Mouse (Mus musculus): ENCODE results near the gene Foxn3. TPM values are rescaled to one million over a fixed set of nuclear protein-coding genes. Genes with fewer than 3 reads are reported as not detected.

Foxn3 gene
- polyA plus RNA-seq, 1 experiment from 2014 or later, result 86.3 TPM

DNA sequence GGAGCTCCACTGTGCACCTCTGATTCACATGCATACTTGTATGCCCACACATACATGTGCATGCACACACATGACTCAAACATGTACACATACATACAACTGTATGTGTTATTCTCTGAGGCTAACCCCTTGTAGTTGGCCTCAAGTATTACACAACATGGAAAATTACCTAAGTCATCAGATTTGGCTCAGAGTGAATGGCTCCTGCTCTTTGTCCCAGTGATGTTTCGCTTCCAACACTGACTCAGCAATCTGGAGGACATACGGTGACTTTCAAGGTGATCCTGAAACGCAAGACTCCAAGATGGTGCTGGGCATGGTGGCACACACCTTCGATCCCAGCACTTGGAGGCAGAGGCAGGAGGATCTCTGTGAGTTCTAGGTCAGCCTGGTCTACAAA is 375.7 kb downstream of the Foxn3 start:
- no peaks in the 10 kb centered on the region for H3K27me3 ChIP-seq (replicated peaks; ENCODE audit: control insufficient read depth, insufficient read depth, low read length)
- H3K4me3 ChIP-seq (ENCODE audit: low read depth, low read length), result no peak overlapping the region
- H3K9me3 ChIP-seq (ENCODE audit: control insufficient read depth, low read length), result no peaks in the 10 kb centered on the region
- WGBS, result 92% methylated on average over 4 of the region's 4 CpGs
- H3K9ac ChIP-seq (ENCODE audit: low read depth, low read length), result no peak overlapping the region
- no peaks in the 10 kb centered on the region for H3K4me1 ChIP-seq (ENCODE audit: control insufficient read depth, insufficient read depth, low read length)
- H3K27ac ChIP-seq (replicated peaks; ENCODE audit: low read depth, low read length), result no peak overlapping the region
- no peak overlapping the region for H3K4me2 ChIP-seq (ENCODE audit: low read depth, low read length)
- no peaks in the 10 kb centered on the region for H3K36me3 ChIP-seq (ENCODE audit: control insufficient read depth, insufficient read depth, low read length)
- ATAC-seq (ENCODE audit: low read depth) (no peak), DNase-seq (ENCODE audit: low spot score) (no peak)

DNA sequence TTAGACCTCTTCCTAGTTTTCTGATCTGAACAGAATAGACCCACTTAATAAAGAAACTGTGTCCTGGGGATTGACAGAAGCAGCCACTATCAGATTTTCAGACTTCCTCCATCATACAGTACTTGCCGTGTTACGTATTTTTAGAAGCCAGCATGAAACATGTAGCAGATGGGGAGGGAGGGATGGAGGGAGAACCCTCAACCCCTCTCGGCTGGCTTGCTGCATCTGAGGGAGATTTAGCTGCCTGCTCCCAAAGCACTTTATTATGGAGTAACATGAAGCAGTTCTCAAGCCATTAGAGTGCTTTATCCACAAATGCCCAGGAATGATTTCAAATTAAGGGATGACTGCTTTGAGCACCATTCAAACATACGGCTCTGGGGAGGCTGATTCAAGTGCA is 377.1 kb downstream of the Foxn3 start:
- ATAC-seq (ENCODE audit: low read depth), result no peak
- no peak overlapping the region for H3K9ac ChIP-seq (ENCODE audit: low read depth, low read length)

DNA sequence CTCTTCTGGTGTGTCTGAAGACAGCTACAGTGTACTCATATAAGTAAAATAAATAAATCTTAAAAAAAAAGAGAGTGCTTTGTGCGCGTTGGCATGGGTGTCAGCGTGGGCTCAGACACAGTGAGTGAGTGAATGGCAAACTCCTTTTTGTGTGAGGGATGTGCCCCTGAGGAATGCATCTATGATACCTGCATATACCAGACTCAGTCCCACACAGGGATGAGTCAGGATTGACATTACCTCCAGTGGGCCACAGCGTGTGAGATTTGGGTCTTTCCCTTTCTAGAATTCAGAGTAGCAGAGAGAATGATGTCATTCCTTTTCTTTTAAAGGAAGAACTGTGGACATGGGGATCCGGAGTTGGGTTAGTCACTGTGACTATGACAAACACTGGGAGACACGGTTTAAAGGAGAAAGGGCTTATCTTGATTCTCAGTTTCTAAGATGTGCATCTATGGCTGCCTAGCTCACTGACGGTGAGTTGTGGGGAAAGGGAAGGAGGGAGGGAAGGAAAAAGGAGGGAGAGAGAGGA is 380.1 kb downstream of the Foxn3 start:
- WGBS, result 88% methylated on average over 7 of the region's 7 CpGs
- Histone ChIP-seq H3K36me3 (ENCODE audit: control insufficient read depth, insufficient read depth, low read length) (no peaks in the 10 kb centered on the region), H3K4me3 (ENCODE audit: low read depth, low read length) (no peak overlapping the region), H3K27me3 (replicated peaks; ENCODE audit: control insufficient read depth, insufficient read depth, low read length) (no peaks in the 10 kb centered on the region), H3K9ac (ENCODE audit: low read depth, low read length) (no peak overlapping the region), H3K4me2 (ENCODE audit: low read depth, low read length) (no peak overlapping the region), H3K9me3 (ENCODE audit: control insufficient read depth, low read length) (no peaks in the 10 kb centered on the region), H3K27ac (replicated peaks; ENCODE audit: low read depth, low read length) (no peak overlapping the region), H3K4me1 (ENCODE audit: control insufficient read depth, insufficient read depth, low read length) (no peaks in the 10 kb centered on the region)
- DNase-seq (ENCODE audit: low spot score) (no peak), ATAC-seq (ENCODE audit: low read depth) (no peak)

More for the DNA sequence above, 377.1 kb downstream of the Foxn3 start:
- Histone ChIP-seq H3K36me3 (ENCODE audit: control insufficient read depth, insufficient read depth, low read length) (no peaks in the 10 kb centered on the region), H3K4me3 (ENCODE audit: low read depth, low read length) (no peak overlapping the region), H3K4me2 (ENCODE audit: low read depth, low read length) (no peak overlapping the region), H3K27me3 (replicated peaks; ENCODE audit: control insufficient read depth, insufficient read depth, low read length) (no peaks in the 10 kb centered on the region), H3K9me3 (ENCODE audit: control insufficient read depth, low read length) (no peaks in the 10 kb centered on the region), H3K27ac (replicated peaks; ENCODE audit: low read depth, low read length) (no peak overlapping the region), H3K4me1 (ENCODE audit: control insufficient read depth, insufficient read depth, low read length) (no peaks in the 10 kb centered on the region)
- DNase-seq (ENCODE audit: low spot score), result no peak
- WGBS, result 47% methylated on average over 4 of the region's 4 CpGs

DNA sequence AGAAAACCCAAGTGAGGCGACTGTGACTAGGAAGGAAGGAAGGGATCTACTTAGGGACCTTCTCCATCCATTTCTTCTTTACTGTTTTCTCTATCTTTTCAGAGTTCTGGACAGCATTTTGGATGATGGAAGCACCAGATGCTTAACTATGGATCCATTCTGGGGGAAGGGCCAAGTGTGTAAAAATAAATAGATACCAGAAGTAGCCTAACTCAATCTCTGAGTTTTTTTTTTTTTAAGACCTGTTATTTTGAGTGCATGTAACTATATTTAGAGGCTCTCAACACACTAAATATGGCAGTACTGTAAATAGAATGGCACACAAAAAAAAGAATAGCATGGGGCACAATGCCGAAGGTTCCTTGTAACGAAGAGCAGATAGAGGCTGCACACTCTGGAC is 381.0 kb downstream of the Foxn3 start:
- DNase-seq (ENCODE audit: low spot score), result no peak
- Histone ChIP-seq H3K4me1 (ENCODE audit: control insufficient read depth, insufficient read depth, low read length) (no peaks in the 10 kb centered on the region), H3K9ac (ENCODE audit: low read depth, low read length) (no peak overlapping the region), H3K27me3 (replicated peaks; ENCODE audit: control insufficient read depth, insufficient read depth, low read length) (no peaks in the 10 kb centered on the region), H3K4me2 (ENCODE audit: low read depth, low read length) (no peak overlapping the region), H3K27ac (replicated peaks; ENCODE audit: low read depth, low read length) (no peak overlapping the region), H3K36me3 (ENCODE audit: control insufficient read depth, insufficient read depth, low read length) (no peaks in the 10 kb centered on the region), H3K9me3 (ENCODE audit: control insufficient read depth, low read length) (no peaks in the 10 kb centered on the region), H3K4me3 (ENCODE audit: low read depth, low read length) (no peak overlapping the region)
- 95% methylated on average over 3 of the region's 3 CpGs for WGBS
- no peak for ATAC-seq (ENCODE audit: low read depth)

DNA sequence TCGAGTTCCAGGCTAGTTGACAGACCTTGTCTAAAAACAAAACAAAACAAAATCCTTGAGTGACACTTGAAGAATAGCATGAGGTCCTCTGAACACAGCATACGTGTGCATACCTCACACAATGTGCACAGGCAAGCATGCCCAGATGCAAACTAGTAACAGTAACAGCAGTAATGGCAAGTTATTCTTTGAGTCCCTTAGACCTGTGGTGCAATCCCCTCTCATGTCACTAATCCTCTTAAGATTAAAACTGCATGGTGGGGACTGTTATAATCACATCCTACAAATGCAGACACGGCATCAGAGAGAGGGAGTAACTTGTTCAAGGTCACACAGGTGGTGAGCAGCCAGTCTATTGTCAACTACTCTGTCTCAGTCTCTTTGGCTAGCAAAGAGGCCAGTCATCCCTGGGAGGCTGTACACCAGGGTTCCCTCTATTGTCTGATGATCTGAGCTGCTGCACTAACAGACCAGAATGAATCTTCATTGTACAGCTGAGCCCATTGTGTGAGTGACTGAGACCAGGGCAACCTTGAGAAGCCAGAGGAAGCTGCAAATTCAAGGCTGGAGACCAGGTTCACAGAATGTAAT is 383.1 kb downstream of the Foxn3 start:
- Histone ChIP-seq H3K4me3 (ENCODE audit: low read depth, low read length) (no peak overlapping the region), H3K9me3 (ENCODE audit: control insufficient read depth, low read length) (no peaks in the 10 kb centered on the region), H3K4me1 (ENCODE audit: control insufficient read depth, insufficient read depth, low read length) (no peaks in the 10 kb centered on the region), H3K36me3 (ENCODE audit: control insufficient read depth, insufficient read depth, low read length) (no peaks in the 10 kb centered on the region), H3K4me2 (ENCODE audit: low read depth, low read length) (no peak overlapping the region), H3K27ac (replicated peaks; ENCODE audit: low read depth, low read length) (no peak overlapping the region), H3K27me3 (replicated peaks; ENCODE audit: control insufficient read depth, insufficient read depth, low read length) (no peaks in the 10 kb centered on the region), H3K9ac (ENCODE audit: low read depth, low read length) (no peak overlapping the region)
- DNase-seq (ENCODE audit: low spot score) (no peak), ATAC-seq (ENCODE audit: low read depth) (no peak)
- WGBS, result 57% methylated on average over 3 of the region's 3 CpGs

DNA sequence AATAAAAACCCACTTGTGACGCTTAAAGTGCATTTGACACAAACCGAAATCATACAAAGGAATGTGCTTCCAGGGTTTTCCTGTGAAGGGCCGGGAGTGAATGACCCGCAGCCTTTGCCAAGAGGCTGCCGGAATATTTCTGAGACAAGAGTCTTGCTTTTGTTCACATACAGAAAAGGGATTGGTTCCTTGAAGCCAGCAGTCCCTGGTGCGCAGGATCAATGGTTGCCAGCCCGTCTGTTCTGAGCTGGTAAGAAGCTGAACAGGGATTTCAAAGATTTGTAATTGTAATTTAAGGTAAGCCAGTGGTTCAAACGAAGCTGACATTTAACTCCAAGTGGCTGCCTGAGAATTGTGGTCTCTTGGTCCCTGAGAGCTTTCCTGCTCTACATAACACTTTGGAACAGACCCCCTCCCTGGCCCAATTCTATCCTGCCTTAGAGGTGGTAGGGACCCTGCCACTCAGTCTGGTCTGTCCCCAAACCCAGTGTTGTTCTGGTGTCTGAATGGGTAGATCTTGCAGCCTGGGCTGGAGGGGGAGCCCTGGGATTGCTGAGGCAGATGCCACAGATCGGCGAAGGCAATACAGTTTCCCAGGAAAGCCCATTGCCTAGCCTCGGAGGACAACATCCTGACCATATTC is 388.3 kb downstream of the Foxn3 start:
- no peak for ATAC-seq (ENCODE audit: low read depth)
- Histone ChIP-seq H3K4me2 (ENCODE audit: low read depth, low read length) (no peak overlapping the region), H3K36me3 (ENCODE audit: control insufficient read depth, insufficient read depth, low read length) (no peaks in the 10 kb centered on the region), H3K27me3 (replicated peaks; ENCODE audit: control insufficient read depth, insufficient read depth, low read length) (no peaks in the 10 kb centered on the region), H3K27ac (replicated peaks; ENCODE audit: low read depth, low read length) (no peak overlapping the region), H3K9me3 (ENCODE audit: control insufficient read depth, low read length) (no peaks in the 10 kb centered on the region), H3K4me1 (ENCODE audit: control insufficient read depth, insufficient read depth, low read length) (no peaks in the 10 kb centered on the region), H3K4me3 (ENCODE audit: low read depth, low read length) (no peak overlapping the region), H3K9ac (ENCODE audit: low read depth, low read length) (no peak overlapping the region)
- WGBS, result 66% methylated on average over 11 of the region's 11 CpGs
- no peak for DNase-seq (ENCODE audit: low spot score)

DNA sequence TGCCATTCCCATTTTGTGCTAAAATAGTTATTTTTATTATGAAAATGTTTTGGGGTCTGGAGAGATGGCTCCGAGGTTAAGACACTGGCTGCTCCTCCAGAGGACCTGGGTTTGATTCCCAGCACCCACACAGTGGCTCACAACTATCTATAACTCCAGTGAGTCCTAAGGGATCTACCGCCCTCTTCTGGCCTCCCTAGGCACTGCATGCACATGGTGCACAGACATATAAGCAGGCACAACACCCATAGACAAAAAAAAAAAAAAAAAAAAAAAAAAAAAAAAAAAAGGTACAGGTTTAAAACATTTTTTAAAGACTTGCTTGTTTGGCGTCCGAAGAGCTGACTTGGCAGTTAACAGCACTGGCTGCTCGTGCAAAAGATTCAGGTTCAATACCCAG is 391.2 kb downstream of the Foxn3 start:
- no peak overlapping the region for H3K9ac ChIP-seq (ENCODE audit: low read depth, low read length)
- H3K4me1 ChIP-seq (ENCODE audit: control insufficient read depth, insufficient read depth, low read length), result no peaks in the 10 kb centered on the region
- 82% methylated on average over 5 of the region's 5 CpGs for WGBS
- ATAC-seq (ENCODE audit: low read depth) (no peak), DNase-seq (ENCODE audit: low spot score) (no peak)
- H3K27ac ChIP-seq (replicated peaks; ENCODE audit: low read depth, low read length), result no peak overlapping the region
- no peak overlapping the region for H3K4me2 ChIP-seq (ENCODE audit: low read depth, low read length)
- no peaks in the 10 kb centered on the region for H3K9me3 ChIP-seq (ENCODE audit: control insufficient read depth, low read length)
- no peaks in the 10 kb centered on the region for H3K36me3 ChIP-seq (ENCODE audit: control insufficient read depth, insufficient read depth, low read length)
- H3K4me3 ChIP-seq (ENCODE audit: low read depth, low read length), result no peak overlapping the region
- H3K27me3 ChIP-seq (replicated peaks; ENCODE audit: control insufficient read depth, insufficient read depth, low read length), result no peaks in the 10 kb centered on the region

DNA sequence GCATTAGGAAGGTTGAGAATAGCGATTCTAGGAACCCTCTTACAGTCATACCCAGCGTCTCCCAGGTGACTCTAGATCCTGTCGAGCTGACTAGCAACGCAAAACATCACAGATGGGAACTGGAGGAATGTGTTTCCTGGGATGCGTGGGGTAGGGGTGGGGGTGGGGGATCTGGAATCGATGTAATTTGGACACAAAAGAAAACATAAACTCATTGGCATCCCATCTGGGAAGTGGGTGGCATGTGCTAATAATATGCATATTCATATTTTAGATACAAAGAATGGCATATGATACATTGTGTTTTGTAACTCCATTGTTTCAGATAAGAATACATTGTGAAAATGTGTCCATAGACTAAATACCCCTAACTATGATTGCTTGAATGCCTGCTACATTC is 393.5 kb downstream of the Foxn3 start:
- DNase-seq (ENCODE audit: low spot score) (no peak), ATAC-seq (ENCODE audit: low read depth) (no peak)
- H3K4me3 ChIP-seq (ENCODE audit: low read depth, low read length), result no peak overlapping the region
- H3K9ac ChIP-seq (ENCODE audit: low read depth, low read length), result no peak overlapping the region
- no peaks in the 10 kb centered on the region for H3K9me3 ChIP-seq (ENCODE audit: control insufficient read depth, low read length)
- H3K4me1 ChIP-seq (ENCODE audit: control insufficient read depth, insufficient read depth, low read length), result no peaks in the 10 kb centered on the region
- H3K27me3 ChIP-seq (replicated peaks; ENCODE audit: control insufficient read depth, insufficient read depth, low read length), result no peaks in the 10 kb centered on the region
- no peaks in the 10 kb centered on the region for H3K36me3 ChIP-seq (ENCODE audit: control insufficient read depth, insufficient read depth, low read length)
- no peak overlapping the region for H3K4me2 ChIP-seq (ENCODE audit: low read depth, low read length)
- no peak overlapping the region for H3K27ac ChIP-seq (replicated peaks; ENCODE audit: low read depth, low read length)
- 79% methylated on average over 6 of the region's 6 CpGs for WGBS

DNA sequence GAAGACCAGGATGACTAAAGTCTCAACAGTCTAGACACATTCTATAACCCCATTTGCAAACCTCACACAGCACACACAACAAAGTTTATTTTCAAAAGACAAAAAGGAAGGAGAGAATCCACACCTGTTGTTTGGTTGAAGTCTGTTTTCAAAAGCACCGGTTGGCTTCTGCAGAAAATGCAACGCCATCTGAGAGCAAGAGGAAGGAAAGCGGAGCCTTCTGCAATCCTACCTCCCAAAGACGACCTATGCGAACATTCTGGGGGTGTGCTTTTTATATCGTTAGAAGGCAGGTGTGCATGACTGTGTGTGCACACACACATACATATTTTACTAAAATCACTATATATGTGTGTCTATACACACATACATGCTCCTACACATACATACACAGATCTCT is 397.3 kb downstream of the Foxn3 start:
- Histone ChIP-seq H3K27ac (replicated peaks; ENCODE audit: low read depth, low read length) (no peak overlapping the region), H3K4me1 (ENCODE audit: control insufficient read depth, insufficient read depth, low read length) (no peaks in the 10 kb centered on the region), H3K4me3 (ENCODE audit: low read depth, low read length) (no peak overlapping the region), H3K9ac (ENCODE audit: low read depth, low read length) (no peak overlapping the region), H3K9me3 (ENCODE audit: control insufficient read depth, low read length) (no peaks in the 10 kb centered on the region), H3K27me3 (replicated peaks; ENCODE audit: control insufficient read depth, insufficient read depth, low read length) (no peaks in the 10 kb centered on the region), H3K36me3 (ENCODE audit: control insufficient read depth, insufficient read depth, low read length) (no peaks in the 10 kb centered on the region), H3K4me2 (ENCODE audit: low read depth, low read length) (no peak overlapping the region)
- ATAC-seq (ENCODE audit: low read depth), result no peak
- DNase-seq (ENCODE audit: low spot score), result no peak
- WGBS, result 88% methylated on average over 6 of the region's 6 CpGs

Measured in embryonic facial prominence, embryonic 14.5 days (tissue).